Mouse (Mus musculus) T-helper 1 cell (primary cell): ENCODE data around the gene Taldo1.

Source experiments
- in situ Hi-C: fragments of 300-600 bp; cut with MboI, MseI; formaldehyde crosslinking; loops from one replicate; pipeline ENCODE4 v1.15.1; 2025; ENCODE audit warnings: high pct_unique_total_duplicates

Gene Taldo1

DNA sequence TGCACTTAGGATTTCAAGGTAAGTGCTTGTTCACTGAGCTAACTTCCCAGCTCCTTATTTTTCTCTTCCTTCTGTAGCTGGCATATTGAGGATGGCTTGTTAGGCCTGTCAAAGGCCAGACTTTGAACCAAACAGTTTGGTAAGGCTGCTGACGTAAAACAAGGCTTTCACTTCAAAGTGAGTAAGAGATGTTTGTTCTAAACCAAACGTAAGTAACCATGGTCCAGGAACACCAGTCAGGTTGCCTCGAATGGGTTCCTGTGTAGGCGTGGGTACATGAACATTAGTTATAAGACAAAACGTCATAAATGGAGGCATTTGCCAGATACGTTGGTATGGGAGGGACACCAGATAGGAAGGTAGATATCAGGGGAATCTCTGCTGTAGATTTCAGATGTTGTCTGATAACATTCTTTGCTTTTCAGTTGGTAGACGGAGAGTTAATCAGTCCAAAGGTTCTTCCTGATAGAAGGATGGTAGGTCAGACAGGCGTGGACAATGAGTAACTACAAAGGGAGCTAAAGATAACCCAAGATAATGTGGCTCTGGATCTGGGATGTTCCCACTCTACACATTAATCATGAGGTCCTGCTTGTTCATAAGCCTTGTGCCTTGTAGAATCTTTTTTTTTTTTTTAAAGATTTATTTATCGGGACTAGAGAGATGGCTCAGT, 28.2 kb downstream of the Taldo1 start:
- in situ Hi-C loops: no loop called here

DNA sequence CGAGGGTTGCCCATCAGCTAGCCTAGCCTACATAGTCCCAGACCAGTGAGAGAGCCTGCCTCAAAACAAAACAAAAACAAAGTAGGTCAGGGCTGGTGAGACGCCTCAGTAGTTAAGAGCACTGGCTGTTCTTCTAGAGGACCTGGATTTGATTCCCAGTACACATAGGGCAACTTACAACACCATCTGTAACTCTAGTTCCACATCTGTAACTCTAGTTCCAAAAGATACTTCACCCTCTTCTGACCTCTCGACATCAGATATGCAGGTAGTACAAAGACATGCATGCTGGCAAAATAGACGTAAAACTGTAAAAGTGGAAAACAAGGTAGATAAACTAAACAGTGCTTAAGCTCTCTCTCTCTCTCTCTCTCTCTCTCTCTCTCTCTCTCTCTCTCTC, 31.8 kb downstream of the Taldo1 start:
- in situ Hi-C loops: no loop called here

DNA sequence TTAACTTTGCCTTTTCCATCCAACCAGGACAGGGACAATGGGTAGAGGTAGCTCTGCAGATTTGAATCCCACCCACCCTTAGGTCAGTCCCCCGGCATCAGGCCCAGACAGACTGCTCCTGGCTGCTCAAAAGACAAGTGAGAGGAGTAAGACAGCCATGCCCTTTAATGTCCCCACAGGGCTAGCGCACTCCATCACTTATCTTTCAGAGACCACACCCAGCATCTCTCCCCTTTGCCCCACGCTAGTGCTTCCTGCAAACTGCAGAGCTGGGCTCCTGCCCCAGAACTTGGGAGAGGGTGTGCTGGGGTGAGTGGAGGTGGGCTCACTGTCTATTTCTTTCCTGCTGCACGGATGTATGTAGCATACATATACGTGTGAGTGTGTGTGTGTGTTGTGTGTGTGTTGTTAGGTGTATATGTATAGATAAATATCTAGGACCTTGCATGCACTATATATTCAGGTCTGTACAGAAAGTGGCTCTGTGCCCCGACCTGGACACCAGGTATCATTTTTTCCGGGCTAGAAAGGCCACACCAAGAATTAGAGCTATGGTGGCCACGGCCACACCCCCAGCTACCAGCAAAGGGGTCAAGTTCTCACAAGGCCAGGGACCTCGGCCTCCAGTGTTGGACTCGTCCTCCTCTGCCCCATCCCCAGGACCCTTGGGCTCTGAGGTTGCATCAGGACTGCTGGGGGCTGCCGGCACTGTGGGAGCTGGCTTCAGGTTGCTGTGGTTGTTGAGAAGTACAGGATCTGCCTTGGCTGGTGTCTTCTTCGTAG, 35.1 kb downstream of the Taldo1 start:
- in situ Hi-C loops: no loop called here

DNA sequence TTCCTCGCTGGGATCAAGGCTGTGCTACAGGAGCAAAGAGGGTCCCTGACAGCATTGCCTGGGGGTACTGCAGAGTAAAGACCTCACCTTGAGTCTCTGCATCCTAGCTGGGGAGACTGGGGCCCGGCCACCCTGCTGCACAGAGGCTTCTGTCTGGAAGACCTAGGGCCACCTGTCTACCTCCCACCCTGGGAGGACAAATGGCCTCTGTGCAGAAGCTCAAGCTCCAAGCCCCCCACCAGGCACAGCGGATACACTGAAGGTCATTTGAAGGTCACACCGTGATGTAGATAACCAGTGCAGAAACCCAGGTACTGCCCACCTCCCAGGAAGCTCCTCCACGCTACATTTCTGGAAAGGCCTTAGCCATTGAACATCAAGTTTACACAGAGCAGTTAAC, 36.7 kb downstream of the Taldo1 start:
- in situ Hi-C loops: no loop called here

DNA sequence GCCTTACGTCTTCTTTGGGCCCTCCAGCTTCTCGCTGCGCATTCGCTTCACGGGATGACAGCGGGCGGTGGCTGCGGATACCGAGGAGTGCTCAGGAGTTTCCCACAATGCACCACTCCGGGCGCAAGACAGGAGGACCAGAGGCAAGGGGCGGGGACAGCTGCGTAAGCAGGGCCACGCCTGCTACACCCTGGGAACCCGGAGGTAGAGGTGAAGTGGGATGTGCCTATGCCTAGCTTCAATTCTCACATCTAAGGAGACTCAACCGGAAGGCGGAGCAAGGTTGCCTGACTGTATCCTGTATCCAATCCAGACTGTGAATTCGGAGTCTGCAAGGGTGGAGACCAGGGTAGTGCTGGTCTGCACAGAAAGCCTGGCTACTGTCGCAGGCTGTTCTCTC, 37.3 kb downstream of the Taldo1 start, which contains the start of gene Cend1:
Gene Cend1, minus strand, starts transcription at position 182 of the 400 bp plus-strand sequence.
- in situ Hi-C loops: no loop called here

GRCm38 (mm10) chr7:141429840-141430584, 38.0 kb downstream of the Taldo1 start:
- in situ Hi-C loops: no loop called here

DNA sequence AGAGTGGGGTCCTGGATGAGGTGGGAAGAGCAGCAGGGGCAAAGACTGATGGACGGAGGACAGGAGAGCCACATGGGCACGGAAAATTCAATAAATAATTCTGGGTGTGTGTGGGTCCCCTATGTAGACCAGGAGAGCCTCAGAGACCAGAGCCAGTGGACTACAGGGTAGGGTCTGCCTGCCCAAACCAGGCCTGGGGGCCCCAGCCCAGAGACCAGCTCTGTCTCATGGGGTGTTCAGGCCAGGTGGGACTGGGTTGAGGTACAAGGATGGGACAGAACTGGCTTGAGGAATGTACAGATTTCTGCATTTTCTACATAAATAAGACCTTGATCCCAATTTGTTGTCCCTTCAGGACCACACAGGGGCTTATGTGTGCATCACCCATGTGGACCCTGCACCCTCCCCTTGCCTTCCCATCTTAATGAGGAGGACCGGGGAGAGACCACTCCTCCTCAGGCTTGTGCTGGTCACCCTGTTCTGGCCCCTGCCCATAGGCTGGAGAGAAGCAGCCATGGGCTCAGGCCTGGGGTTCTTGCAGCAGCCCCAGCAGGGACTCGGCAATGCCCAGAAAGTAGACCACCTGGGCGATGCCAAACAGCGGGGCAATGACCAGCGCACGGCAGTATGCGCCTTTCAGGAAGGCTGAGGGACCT, 38.7 kb downstream of the Taldo1 start:
- in situ Hi-C loops: no loop called here

GRCm38 (mm10) chr7:141431434-141432185, 39.6 kb downstream of the Taldo1 start:
- in situ Hi-C loops: no loop called here

GRCm38 (mm10) chr7:141432186-141432611, 40.2 kb downstream of the Taldo1 start:
- in situ Hi-C loops: no loop called here

GRCm38 (mm10) chr7:141432741-141433516, 40.9 kb downstream of the Taldo1 start:
- in situ Hi-C loops: no loop called here

DNA sequence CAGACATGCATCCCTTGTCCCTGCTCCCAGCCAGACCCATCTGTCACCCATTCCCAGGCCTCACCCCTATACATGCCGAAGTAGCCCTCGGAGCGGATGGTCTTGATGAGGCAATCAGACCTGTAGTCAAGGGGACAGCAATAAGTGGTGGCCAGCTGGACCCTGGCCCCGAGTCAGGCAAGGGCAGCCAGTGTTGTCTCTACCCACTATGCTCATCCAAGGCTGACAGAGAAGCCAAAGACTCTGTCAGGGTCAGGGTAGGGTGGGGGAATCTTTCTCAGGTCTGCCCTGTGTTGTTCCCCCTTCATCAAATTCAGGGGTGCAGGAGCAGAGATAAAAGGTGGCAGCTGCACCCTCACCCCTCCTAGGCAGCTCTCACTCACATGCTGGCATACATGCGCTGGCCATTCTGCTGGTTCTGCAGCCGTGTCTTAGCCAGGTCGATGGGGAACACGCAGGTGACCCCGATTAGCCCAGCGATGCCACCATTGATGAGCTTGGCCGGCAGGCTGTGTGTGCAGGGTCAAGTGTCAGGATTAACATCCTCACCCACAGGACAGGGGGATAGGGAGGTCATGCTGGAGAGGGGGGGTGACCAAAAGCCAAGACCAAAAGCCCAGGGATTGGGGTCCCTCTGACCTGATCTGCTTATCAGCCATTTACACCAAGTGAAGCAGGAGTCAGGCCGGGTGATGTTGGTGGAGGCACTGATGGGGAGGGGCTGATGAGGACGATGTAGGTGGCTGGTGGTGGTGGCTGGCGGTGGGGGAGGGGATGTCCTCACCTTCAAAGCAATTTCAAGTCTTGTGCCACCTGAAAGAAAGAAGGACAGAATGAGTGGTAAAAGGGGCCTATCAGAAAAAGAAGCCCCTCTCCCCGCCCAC, 41.8 kb downstream of the Taldo1 start:
- in situ Hi-C loops: no loop called here

DNA sequence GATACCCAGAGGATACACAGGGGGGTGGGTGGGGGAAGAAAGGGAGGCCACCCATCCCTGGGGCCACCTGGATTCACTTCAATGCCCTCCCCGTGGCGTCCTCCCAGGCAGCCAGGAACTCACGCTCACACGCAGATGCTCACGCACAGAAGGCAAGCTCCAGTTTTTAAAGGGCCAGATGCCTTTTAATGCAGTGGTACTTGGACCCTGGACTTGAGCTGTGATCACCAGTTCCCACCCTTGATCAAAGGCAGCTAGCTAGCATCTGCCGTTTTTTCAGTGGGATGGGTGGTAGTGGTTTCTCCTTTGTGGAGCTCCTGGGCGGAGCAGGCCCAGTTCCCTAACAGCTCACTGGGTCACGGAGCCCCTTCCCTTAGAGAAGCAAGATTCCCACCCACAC, 42.5 kb downstream of the Taldo1 start:
- in situ Hi-C loops: no loop called here

DNA sequence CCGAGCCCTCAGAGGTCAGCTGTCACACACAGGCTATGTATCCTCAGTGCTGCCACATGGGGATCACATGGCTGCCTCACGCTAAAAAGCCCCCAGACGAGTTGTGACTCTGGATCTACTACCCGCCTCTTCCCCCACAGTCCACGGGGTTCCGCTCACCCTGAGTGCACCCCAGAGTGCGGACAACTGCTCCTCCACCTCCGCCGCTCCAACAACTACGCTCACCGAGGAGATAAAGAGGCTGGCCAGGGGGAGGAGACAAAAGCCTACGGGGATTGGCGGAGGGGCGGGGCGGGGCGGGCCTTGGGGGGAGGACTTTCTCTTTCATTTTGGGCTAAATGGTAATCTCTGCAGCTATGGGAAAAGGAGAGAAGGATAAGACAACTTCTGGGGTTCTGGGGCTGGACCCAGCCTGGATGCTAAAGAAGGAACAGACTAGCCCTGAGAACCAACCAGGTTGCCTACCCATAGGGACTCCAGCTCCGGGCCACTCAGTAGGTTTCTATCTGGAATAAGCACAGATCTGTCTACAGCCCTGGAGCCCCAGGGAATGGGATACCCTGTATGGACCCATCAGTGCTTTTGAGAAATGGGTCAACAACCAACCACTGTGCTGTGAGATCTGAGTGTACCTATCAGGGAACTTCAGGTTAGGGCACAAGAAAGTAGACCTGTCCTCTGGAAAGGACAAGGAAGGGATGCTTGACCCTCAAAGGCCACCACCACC, 43.3 kb downstream of the Taldo1 start:
- in situ Hi-C loops: no loop called here

- in situ Hi-C loops: no loop called here
Measured at GRCm38 (mm10) chr7:141435856-141436522, 44.0 kb downstream of the Taldo1 start.

DNA sequence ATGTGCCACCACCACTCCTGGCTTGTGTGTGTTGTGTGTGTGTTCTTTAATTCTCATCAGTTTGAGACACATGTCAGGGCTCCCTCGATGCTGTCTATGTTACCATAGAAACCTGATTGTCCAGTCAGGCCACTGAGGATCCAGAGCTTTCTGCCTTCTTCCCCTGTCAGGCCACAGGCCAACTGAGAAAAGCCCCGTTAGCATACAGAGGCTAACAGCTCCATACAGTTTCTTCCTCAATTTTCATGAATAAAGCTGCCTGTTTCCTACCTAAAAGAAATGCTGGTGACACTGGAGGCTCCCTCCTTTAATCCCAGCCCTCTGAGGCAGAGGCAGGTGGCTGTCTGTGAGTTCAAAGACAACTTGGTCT, 44.5 kb downstream of the Taldo1 start:
- in situ Hi-C loops: no loop called here

DNA sequence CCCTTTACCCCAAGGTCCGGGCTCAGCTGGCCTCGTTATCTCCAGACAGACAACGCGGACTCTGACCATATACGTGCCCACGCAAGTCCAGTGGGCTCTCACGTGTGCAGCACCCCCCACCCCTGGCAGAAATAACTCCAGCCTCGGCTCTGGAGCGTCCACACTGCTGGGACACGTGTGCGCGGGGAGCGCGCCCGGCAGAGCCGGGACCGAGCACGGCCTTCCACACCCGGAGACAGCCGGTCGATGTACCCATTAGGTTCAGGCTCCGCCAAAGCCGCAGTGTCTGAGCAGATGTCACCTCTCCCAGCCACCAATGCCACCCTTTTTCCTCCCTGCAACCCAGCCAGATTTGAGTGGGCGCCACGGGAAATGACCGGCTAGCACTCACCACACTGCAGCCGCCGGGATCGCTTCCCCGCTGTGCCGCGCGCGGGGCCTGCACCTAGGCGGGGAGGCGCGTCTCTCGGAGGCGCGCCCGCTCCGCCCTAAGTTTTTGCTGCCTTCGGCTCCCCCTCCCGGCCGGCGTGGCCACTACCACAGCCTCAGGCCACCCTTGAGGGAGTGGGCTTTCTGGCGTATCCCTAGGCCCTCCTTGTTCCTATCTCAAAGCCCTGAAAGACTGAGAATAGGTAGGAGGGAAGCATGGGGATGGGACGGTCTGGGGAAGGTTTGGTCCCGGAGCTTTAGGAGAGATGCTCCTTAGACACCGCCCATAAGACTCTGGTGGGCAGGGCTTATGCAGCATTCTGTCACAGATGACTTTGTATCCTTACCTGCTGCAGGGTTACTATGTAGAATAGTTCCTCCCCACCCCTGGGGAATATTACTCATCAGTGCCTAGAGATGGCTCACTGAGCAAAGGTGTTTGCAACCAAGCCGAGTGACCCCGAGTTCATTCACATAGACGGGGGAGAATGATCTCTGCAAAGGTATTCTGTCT, 45.5 kb downstream of the Taldo1 start, which contains the start of gene Slc25a22:
Gene Slc25a22, minus strand, starts transcription at position 715 of the 943 bp plus-strand sequence.
- in situ Hi-C loops: no loop called here
